In genomic region chr2:116070614-116071425, GRCm38 (mm10) we compare ENCODE assay signal across 9 mouse cellular contexts. TPM values are rescaled to one million over a fixed set of nuclear protein-coding genes. Genes with fewer than 3 reads are reported as not detected.
A peak's percentile ranks its signal among the peaks of the same experiment; 100 is the strongest.
DNase-seq lines count a peak whose midpoint lies in the region; ATAC-seq and TF ChIP-seq lines count a peak whose summit lies in the region.
"Had no signal": no experiment of that assay in that cellular context is flagged by ENCODE, and none has a peak within 500 bp of the region (broad histone marks: within the 10 kb centered on the region; RNA-seq: fewer than 3 reads in every experiment).

No protein-coding gene starts in this region.

- H3K4me2 ChIP-seq in kidney, embryonic 14.5 days (replicated peaks; ENCODE audit: low read depth, low read length): peak overlapping the region; percentile 74
- peak overlapping the region; percentile 75 for H3K4me2 ChIP-seq in intestine, embryonic 16.5 days (ENCODE audit: low read depth, low read length)
- peak overlapping the region; percentile 84 for H3K4me2 ChIP-seq in neural tube, embryonic 13.5 days

- WGBS in kidney, embryonic 14.5 days: 6% methylated on average over 10 of the region's 10 CpGs
- 10% methylated on average over 10 of the region's 10 CpGs for WGBS in intestine, embryonic 16.5 days
- 7% methylated on average over 10 of the region's 10 CpGs for WGBS in neural tube, embryonic 13.5 days

- H3K27me3 ChIP-seq in kidney, embryonic 14.5 days (ENCODE audit: control insufficient read depth, insufficient read depth, low read length): no peaks in the 10 kb centered on the region
- H3K27me3 ChIP-seq in intestine, embryonic 16.5 days (replicated peaks; ENCODE audit: control insufficient read depth, insufficient read depth, low read length): peaks cover 8% of the 10 kb centered on the region; the same call in 1 of the 2 replicates
- H3K27me3 ChIP-seq in neural tube, embryonic 13.5 days: peaks cover 15% of the 10 kb centered on the region; the same call in 1 of the 2 replicates

- H3K9ac ChIP-seq in kidney, embryonic 14.5 days (ENCODE audit: low read depth, low read length): peak overlapping the region; percentile 91
- H3K9ac ChIP-seq in intestine, embryonic 16.5 days (ENCODE audit: low read depth, low read length): peak overlapping the region; percentile 36
- peak overlapping the region; percentile 96 for H3K9ac ChIP-seq in neural tube, embryonic 13.5 days

- peak overlapping the region; percentile 72 for H3K4me3 ChIP-seq in kidney, embryonic 14.5 days (ENCODE audit: low read length)
- H3K4me3 ChIP-seq in embryonic fibroblast, embryonic 13.5 days (ENCODE audit: insufficient read depth, low read length): peak overlapping the region; percentile 37
- peak overlapping the region; percentile 39 for H3K4me3 ChIP-seq in intestine, embryonic 16.5 days (ENCODE audit: low read length)
- H3K4me3 ChIP-seq in neural tube, embryonic 13.5 days: peak overlapping the region; percentile 73

- peaks cover 2% of the 10 kb centered on the region; the same call in 1 of the 2 replicates for H3K36me3 ChIP-seq in kidney, embryonic 14.5 days (ENCODE audit: control insufficient read depth, insufficient read depth, low read length)
- H3K36me3 ChIP-seq in intestine, embryonic 16.5 days (ENCODE audit: control insufficient read depth, insufficient read depth, low read length): no peaks in the 10 kb centered on the region
- H3K36me3 ChIP-seq in neural tube, embryonic 13.5 days: no peaks in the 10 kb centered on the region
- H3K36me3 ChIP-seq: G1E had no signal

- intact Hi-C loops in left cerebral cortex, postnatal 36 days (cut with DNase I): loop anchor here (10.0 kb wide), 1 partner anchor 346 kb away; no protein-coding TSS in a partner anchor

- peaks cover 12% of the 10 kb centered on the region; the same call in 1 of the 2 replicates for H3K4me1 ChIP-seq in kidney, embryonic 14.5 days (ENCODE audit: control insufficient read depth, insufficient read depth, low read length)
- no peaks in the 10 kb centered on the region for H3K4me1 ChIP-seq in embryonic fibroblast, embryonic 13.5 days (ENCODE audit: control insufficient read depth, insufficient read depth, low read length)
- no peaks in the 10 kb centered on the region for H3K4me1 ChIP-seq in intestine, embryonic 16.5 days (ENCODE audit: control insufficient read depth, insufficient read depth, low read length)
- H3K4me1 ChIP-seq in neural tube, embryonic 13.5 days (replicated peaks): peaks cover 73% of the 10 kb centered on the region

- DNase-seq in kidney, postnatal 14 days: no peak
- no peak for DNase-seq in layer of hippocampus, postnatal 10 days (ENCODE audit: low spot score in 2 of 2)
- no peak for DNase-seq in frontal cortex, postnatal 36 days (ENCODE audit: low spot score in 2 of 2)
- DNase-seq in left cerebral cortex, postnatal 36 days (ENCODE audit: low spot score in 2 of 2): no peak

- peak overlapping the region; percentile 99 for H3K27ac ChIP-seq in kidney, embryonic 14.5 days (ENCODE audit: low read depth, low read length)
- 0 out of 2 replicates have a peak overlapping the region, but pooled peaks have one; percentile 19 for H3K27ac ChIP-seq in embryonic fibroblast, embryonic 13.5 days (ENCODE audit: insufficient read depth, low read length)
- peak overlapping the region; percentile 58 for H3K27ac ChIP-seq in intestine, embryonic 16.5 days (ENCODE audit: low read length)
- H3K27ac ChIP-seq in neural tube, embryonic 13.5 days (replicated peaks): peak overlapping the region; percentile 98

- ATAC-seq in kidney, embryonic 14.5 days (ENCODE audit: low FRiP score, low TSS enrichment): no peak
- no peak for ATAC-seq in intestine, embryonic 16.5 days
- no peak for ATAC-seq in neural tube, embryonic 13.5 days (ENCODE audit: low read depth)

- no peak for TF ChIP-seq POLR2A in embryonic fibroblast, embryonic 13.5 days (IDR thresholded peaks at IDR 0.05; ENCODE audit: low read depth, low read length)

- no peaks in the 10 kb centered on the region for H3K9me3 ChIP-seq in kidney, embryonic 14.5 days (ENCODE audit: control insufficient read depth, low read length)
- H3K9me3 ChIP-seq in intestine, embryonic 16.5 days (ENCODE audit: control insufficient read depth, low read length): no peaks in the 10 kb centered on the region
- no peaks in the 10 kb centered on the region for H3K9me3 ChIP-seq in neural tube, embryonic 13.5 days

- no peak for TF ChIP-seq CTCF in embryonic fibroblast, embryonic 13.5 days (IDR thresholded peaks at IDR 0.05; ENCODE audit: borderline replicate concordance, insufficient read depth, low read length)

RNA-seq across cellular contexts. Expression of gene Meis2, which starts 5.2 kb away (rescaled TPM):
- polyA plus RNA-seq in kidney, embryonic 14.5 days (2014; fragmentation: Nextera tagmentation; extraction: Ambion mirVana): 111 and 112 TPM in 2 replicates
- polyA plus RNA-seq in embryonic fibroblast, embryonic 13.5 days (2011; ENCODE audit: insufficient read length, low read depth, missing spikeins): 46.7 and 65.5 TPM in 2 replicates
- polyA plus RNA-seq in intestine, embryonic 16.5 days (2015; fragmentation: Nextera tagmentation; extraction: Ambion mirVana): 25.7 and 26.8 TPM in 2 replicates
- 92.0 and 98.7 TPM in 2 replicates for polyA plus RNA-seq in neural tube, embryonic 13.5 days (2015; fragmentation: Nextera tagmentation; extraction: Ambion mirVana)
- 10 to 100 TPM; 49.6 to 50.6 TPM for total RNA-seq in layer of hippocampus, postnatal 10 days (2021)
- 100 to 1,000 TPM; 100 to 123 TPM for total RNA-seq in left cerebral cortex, postnatal 36 days (2021)

Comparison
In these comparisons a context has a peak if more than half of its experiments do, and no peak if none do; other contexts are left out.
1. H3K27ac ChIP-seq: peak in every context shown above with its lines; median percentile 99 in kidney, embryonic 14.5 days; 98 in neural tube, embryonic 13.5 days; 58 in intestine, embryonic 16.5 days; 19 in embryonic fibroblast, embryonic 13.5 days.
2. H3K9ac ChIP-seq: peak in every context shown above with its lines; median percentile 96 in neural tube, embryonic 13.5 days; 91 in kidney, embryonic 14.5 days; 36 in intestine, embryonic 16.5 days.